Comparison of ENCODE assay signal across 13 mouse cellular contexts in the genomic region with DNA sequence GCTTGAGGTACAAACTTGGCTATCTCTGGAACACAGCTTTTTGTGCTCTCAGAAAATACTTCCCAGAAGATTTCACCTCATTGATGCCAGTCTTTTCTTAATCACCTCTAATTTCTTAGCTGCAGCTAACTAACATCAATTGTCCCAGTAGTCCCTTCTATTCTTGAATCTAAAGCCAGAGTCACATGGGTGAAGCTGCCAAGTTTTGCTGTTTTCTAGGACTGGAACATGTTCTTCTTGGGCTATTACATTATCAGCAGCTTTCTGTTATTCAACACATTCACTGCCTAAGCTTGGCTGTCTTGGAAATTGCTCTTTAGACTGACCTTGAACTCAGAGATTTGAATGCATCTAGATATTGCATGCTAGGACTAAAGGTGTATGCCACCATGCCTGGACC.
"Had no signal": no experiment of that assay in that cellular context is flagged by ENCODE, and none has a peak within 500 bp of the region (broad histone marks: within the 10 kb centered on the region; RNA-seq: fewer than 3 reads in every experiment).

No protein-coding gene starts in this region.

- DNase-seq: heart, postnatal 4 days; kidney, adult 11 months; kidney, adult 18-20 months; kidney, adult 2 months; kidney, adult 8-10 months; kidney, adult 9 months; kidney, postnatal 10 days; kidney, postnatal 14 days; kidney, postnatal 25 days; kidney, postnatal 36 days; kidney, postnatal 4 days; layer of hippocampus, adult 9-11 months; layer of hippocampus, postnatal 36 days had no signal
